Mouse (Mus musculus) lung, adult 2 months (tissue): ENCODE results near the gene Rbm48. TPM values are rescaled to one million over a fixed set of nuclear protein-coding genes. Genes with fewer than 3 reads are reported as not detected.

Experiments
- DNase-seq: peaks from one replicate; pipeline ENCODE4 v3.0.0; 2022
- H3K4me1 ChIP-seq: fragments of 200-500 bp; 2 replicates; pipeline ENCODE4 v1.6.1; 2011; ENCODE audit warnings: low read length; ENCODE audit not compliant: control insufficient read depth, insufficient read depth
- H3K4me3 ChIP-seq: fragments of 200-500 bp; replicated peaks from 2 replicates; pipeline ENCODE3; 2011; ENCODE audit warnings: low read depth, mild to moderate bottlenecking, control low read depth, low read length; ENCODE audit errors: extremely low read depth
- CTCF ChIP-seq: fragments of 200-500 bp; IDR thresholded peaks from 2 replicates; pipeline ENCODE4 v1.5.1; 2011; ENCODE audit warnings: mild to moderate bottlenecking, low read length, control low read depth; ENCODE audit not compliant: insufficient read depth
- POLR2A ChIP-seq: fragments of 200-500 bp; IDR thresholded peaks from 2 replicates; pipeline ENCODE4 v1.6.1; 2011; ENCODE audit warnings: low read depth, mild to moderate bottlenecking, control low read depth, low read length, borderline replicate concordance; ENCODE audit errors: extremely low read depth
- WGBS: fragments of 180-500 bp; shearing (Covaris S2); methylation state at CpG from one replicate; pipeline ENCODE4 v1.1.7; 2018; 5-methylcytosine and 5-hydroxymethylcytosine counted together
- polyA plus RNA-seq: library from polyadenylated mRNA; depleted of rRNA; stranded (reverse); fragments of >200 nt; gene quantifications from 2 replicates; pipeline ENCODE4 v1.2.3, GENCODE M21; 2012

Rbm48 gene
- polyA plus RNA-seq, 1 experiment = 3.7 TPM

DNA sequence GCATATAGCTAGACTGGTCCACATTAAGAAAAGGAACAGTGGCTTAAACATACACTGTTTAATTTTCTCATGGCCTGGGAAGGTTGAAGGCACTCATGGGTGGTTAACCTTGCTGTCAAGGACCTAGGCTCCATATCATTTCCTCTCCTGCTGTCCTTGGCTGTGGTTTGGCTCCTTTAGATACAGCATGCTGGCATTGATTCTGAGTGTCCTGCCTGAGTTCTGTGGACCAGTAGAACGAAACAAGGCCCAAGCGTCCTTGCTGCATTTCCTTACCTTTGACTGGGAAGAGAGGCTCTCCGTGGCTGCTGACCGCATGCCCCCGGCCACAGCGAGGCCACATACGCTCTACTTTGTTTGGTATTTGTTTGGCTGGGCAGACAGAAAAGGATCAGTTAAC lies 12.9 kb upstream of the Rbm48 start:
- H3K4me1 ChIP-seq = no peaks in the 10 kb centered on the region
- WGBS = 95% methylated on average over 7 of the region's 7 CpGs
- DNase-seq = no peak
- H3K4me3 ChIP-seq = no peak overlapping the region
- TF ChIP-seq CTCF (no peak), POLR2A (no peak)

DNA sequence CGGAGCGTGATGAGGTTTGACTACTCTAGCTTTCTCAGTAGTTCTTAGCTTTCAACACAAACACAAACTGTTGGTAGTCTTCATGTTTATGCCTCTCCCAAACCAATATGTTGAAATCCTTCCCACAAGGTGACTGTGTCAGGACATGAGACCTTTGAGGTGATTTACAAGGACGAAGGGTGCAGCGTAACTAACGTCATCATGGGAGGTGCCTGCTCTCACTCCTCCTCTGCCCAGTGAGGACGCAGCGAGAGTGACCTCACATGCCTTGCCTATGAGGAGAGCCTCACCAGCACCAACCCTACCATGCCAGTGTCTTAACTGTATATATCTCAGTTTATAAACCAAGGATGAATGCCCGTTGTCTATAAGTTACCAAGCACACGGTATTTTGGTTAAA lies 10.7 kb upstream of the Rbm48 start:
- Histone ChIP-seq H3K4me3 (no peak overlapping the region), H3K4me1 (no peaks in the 10 kb centered on the region)
- no peak for DNase-seq
- WGBS = 92% methylated on average over 9 of the region's 9 CpGs
- TF ChIP-seq CTCF (no peak), POLR2A (no peak)

DNA sequence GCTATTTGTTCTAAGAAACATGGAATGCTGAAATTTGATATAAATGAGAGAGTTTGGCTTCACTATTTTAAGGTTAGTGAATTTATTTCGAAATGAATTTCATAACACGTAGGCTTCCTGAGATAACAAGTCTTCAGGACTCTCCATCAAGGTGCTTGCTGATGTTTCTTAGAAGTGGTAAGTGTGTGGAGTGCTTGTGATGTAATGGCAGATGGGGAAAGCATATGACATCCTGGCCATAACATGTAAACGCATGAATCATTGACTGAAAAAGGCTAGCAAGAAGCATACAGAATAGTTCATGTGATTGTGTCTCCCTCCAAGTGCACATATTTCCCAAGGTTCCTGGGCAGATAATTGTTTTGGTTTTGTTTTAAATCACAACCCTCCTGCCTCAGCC lies 4.4 kb upstream of the Rbm48 start:
- TF ChIP-seq CTCF (no peak), POLR2A (no peak)
- Histone ChIP-seq H3K4me1 (peaks cover 3% of the 10 kb centered on the region; the same call in 1 of the 2 replicates), H3K4me3 (no peak overlapping the region)
- 83% methylated on average over 3 of the region's 3 CpGs for WGBS
- no peak for DNase-seq

DNA sequence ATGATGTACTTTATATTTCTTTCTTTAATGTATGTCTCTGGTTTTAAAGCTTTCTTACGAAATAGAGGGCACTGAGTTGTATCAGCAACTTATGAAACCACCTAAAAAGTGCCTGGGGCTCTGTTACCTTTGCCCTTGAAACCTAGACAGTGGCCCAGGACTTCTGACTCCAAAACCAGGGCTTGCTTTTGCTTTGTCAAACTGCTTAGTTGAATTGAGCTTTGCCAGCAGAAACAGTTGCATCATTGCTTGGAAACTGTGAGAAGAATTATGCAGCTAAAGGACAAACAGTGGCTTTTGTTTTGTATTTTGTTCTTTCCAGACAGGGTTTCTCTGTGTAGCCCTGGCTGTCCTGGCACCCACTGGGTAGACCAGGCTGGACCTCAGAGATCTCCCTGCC lies 3.9 kb upstream of the Rbm48 start:
- WGBS = 73% methylated on average over 1 of the region's 1 CpGs
- TF ChIP-seq POLR2A (no peak), CTCF (no peak)
- peaks cover 3% of the 10 kb centered on the region; the same call in 1 of the 2 replicates for H3K4me1 ChIP-seq
- H3K4me3 ChIP-seq = no peak overlapping the region
- no peak for DNase-seq

DNA sequence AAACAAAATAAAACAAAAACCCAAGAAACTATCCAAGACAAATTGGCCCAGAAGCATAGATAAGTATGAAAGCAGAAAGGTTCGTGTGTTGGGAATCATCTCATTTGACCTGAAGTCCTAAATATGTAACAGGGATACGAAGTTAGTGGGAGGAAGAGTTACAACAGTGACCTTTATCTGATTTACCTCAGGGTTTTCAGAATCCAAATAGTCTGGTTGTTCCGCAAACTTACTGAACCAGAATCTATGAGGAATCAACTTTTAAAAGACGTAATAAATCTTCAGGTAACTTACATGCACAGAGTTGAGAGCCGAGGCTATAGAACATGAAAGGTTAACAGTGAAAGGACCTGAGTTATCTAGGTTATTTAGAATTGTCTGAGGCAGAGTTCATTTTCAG lies 2.4 kb upstream of the Rbm48 start:
- 87% methylated on average over 5 of the region's 5 CpGs for WGBS
- no peak for DNase-seq
- Histone ChIP-seq H3K4me3 (no peak overlapping the region), H3K4me1 (peaks cover 3% of the 10 kb centered on the region)
- TF ChIP-seq CTCF (no peak), POLR2A (no peak)

DNA sequence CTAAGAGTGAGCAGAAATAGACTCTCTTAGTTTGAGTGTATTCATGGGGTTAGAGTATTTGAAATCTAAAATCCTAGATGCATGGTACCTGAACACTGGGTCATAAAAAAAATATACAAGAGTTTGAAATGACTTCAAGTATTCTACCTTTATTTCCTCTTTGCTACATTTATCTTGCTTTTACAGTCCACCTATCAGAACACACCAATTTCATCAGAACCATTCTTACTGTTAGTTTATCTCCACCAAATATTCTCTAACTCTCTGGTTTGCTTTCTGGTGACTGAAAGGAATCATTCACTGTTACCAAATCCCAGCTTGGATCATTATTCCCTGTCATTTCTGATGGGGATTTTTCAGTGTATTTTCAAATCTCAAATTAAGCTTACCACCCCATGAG lies 786 bp upstream of the Rbm48 start:
- peaks cover 3% of the 10 kb centered on the region for H3K4me1 ChIP-seq
- H3K4me3 ChIP-seq = no peak overlapping the region
- no peak for DNase-seq
- no peak for TF ChIP-seq POLR2A
- TF ChIP-seq CTCF = no peak

DNA sequence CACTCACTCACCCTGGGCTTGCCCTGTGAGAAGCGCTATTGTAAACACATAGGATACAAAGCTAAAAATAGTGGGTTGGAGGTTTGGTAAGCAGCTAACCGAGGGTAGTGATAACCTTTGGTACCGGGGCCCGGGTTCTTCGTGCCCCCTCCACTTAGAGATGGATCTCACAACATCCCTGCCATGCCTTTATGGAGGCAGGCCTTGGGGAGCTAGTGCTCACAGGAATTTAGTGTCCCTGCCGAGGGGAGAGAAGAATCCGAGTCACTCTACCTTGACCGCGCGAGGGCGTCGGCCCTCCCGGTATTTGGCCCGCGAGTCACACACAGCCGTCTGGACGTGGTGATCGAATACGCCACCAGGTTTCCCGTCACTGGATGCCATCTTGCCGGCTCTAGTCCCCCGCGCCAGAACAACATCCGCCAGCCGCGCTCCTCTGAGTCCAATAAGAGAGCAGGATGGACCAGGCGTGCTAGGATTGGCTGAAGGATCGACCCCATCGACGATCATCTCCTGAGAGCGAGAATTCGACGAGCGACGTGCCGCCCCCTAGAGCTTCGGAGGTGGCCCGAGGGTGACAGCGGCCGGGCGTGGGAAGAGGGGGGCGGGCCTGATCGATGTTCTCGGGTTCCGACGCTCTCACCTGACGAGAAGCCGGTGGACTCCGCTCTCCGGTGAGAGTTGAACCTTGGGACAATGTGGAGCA lies 539 bp downstream of the Rbm48 start, which contains the start of gene Pex1:
Gene Pex1 (plus strand): TSS at position 374 of the 706 bp plus-strand sequence.
- H3K4me1 ChIP-seq = peaks cover 3% of the 10 kb centered on the region
- H3K4me3 ChIP-seq = peak within 1 kb of the TSS; percentile 97
- peak; percentile 74 for TF ChIP-seq POLR2A
- no peak for TF ChIP-seq CTCF
- under 1% methylated on average over 50 of the region's 50 CpGs for WGBS
- peak; percentile 87 for DNase-seq

DNA sequence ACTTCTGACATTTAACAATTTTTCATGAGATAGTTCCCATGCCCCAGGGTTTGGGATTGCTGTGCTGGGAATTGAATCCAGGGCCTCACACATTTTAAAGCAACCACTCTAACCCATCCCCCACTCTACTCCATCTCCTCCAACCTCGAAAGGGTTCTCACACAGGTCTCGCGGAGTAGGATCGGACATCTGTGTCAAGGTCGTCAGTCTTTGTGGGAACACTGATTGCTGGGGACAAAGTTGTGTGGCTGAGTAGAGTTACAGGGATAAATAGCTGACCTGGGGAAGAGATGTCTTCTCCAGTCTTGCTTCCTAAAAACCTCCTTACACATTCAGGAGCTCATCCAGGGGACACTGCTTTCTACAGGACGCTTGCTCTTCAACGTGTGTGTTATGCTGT lies 17.3 kb downstream of the Rbm48 start:
- Histone ChIP-seq H3K4me3 (no peak overlapping the region), H3K4me1 (no peaks in the 10 kb centered on the region)
- DNase-seq = no peak
- 90% methylated on average over 7 of the region's 7 CpGs for WGBS
- TF ChIP-seq POLR2A (no peak), CTCF (no peak)

DNA sequence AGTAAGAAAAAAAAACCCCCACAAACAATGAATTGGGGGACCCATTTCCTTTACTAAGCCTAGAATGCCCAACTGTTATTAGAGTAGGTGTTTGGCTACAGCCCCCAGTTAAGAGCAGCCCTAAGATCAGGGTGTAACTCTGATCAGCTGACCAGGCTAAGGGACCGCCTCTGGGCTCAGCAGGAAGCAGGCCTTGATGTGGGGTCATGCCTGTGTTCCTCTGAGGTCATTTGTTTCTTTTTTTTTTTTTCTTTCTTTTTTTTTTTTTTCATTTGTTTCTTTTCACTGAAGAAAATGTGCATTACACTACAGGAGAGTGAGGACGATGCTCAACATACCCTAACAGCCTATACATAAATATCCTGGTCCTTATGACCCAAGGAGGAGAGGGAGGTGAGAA lies 18.4 kb downstream of the Rbm48 start:
- no peak for TF ChIP-seq CTCF
- no peak for TF ChIP-seq POLR2A
- no peaks in the 10 kb centered on the region for H3K4me1 ChIP-seq
- no peak overlapping the region for H3K4me3 ChIP-seq
- WGBS = 94% methylated on average over 2 of the region's 2 CpGs
- DNase-seq = no peak

DNA sequence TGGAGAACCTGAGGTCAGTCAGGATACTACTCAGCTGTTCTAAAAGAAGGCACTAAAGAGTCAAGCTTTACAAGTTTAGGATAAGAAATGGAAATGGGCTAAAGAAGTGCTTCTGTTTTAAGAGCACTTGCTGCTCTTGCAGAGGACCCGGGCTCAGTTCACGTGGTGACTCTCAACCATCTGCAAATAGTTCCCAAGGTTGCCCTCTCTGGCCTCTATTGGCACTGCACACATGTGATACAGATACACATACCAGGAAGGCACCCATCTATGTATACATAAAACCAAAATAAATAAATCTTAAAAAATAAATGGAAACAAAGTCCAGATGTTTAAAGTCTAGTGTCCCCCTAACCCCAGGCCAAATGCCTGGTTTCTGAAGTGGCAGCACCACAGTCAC lies 21.6 kb downstream of the Rbm48 start:
- no peaks in the 10 kb centered on the region for H3K4me1 ChIP-seq
- H3K4me3 ChIP-seq = no peak overlapping the region
- 94% methylated on average over 2 of the region's 2 CpGs for WGBS
- TF ChIP-seq CTCF (no peak), POLR2A (no peak)
- no peak for DNase-seq

DNA sequence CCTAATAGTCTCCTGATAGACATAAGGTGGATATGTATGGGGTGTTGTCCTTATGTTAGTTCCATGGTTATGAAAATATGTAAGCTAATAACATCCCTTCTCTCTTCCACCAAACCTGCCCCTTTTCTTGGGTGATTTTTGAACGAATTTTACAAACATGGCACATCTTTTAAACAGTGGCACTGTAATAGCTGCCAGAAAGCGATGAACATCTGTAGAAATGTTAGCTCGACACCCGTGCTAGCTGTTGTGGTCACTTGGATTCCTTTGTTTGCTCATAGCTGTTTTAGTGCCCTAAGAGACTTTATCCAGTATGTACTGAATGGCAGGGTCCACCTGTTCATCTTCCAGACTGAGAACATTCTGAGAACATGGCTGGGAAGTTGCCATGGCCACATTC lies 25.1 kb downstream of the Rbm48 start, which contains the start of gene 1700109H08Rik:
Gene 1700109H08Rik (plus strand): TSS at position 301 of the 400 bp plus-strand sequence.
- no peaks in the 10 kb centered on the region for H3K4me1 ChIP-seq
- no peak for DNase-seq
- no peak within 1 kb of the TSS for H3K4me3 ChIP-seq
- WGBS = 96% methylated on average over 4 of the region's 4 CpGs
- no peak for TF ChIP-seq CTCF
- no peak for TF ChIP-seq POLR2A
